Mouse (Mus musculus): Measurements from ENCODE around the gene Aars.
A peak's percentile ranks its signal among the peaks of the same experiment; 100 is the strongest.
"Not testable (repeated sequence)": the region's sequence is repeated elsewhere in the genome, so short reads cannot be mapped to it uniquely, and the experiment has no call there.

The Aars gene

DNA sequence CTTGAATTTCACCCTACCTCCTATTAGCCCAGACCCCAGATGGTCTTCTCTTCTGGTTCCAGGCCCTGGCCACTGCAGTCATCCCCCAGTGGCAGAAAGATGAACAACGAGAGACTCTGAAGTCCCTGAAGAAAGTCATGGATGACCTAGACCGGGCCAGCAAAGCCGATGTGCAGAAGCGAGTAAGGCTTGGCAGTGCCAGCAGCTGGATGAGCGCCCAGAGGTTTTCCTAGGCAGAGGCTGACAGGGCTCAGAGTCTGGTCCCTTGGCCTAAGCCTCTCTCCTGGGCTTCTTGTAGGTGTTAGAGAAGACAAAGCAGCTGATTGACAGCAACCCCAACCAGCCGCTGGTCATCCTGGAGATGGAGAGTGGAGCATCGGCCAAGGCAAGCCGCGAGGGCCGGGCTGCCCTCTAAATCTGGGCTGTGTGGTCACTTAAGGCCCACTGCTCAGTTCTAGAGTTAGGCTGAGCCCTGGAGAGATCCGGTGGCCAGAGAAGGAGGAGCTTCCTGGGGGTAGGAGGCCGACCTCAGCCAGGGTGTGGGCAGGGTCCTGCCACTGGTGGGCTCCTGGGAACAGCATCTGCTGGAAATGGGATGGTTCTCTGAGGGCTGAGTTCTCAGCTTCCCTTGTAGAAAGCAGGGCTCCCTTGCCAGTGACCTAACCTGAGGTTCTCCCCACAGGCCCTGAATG is 21.0 kb downstream of the Aars start:
- DNase-seq (ENCODE audit: low spot score in 2 of 2), result no peak

DNA sequence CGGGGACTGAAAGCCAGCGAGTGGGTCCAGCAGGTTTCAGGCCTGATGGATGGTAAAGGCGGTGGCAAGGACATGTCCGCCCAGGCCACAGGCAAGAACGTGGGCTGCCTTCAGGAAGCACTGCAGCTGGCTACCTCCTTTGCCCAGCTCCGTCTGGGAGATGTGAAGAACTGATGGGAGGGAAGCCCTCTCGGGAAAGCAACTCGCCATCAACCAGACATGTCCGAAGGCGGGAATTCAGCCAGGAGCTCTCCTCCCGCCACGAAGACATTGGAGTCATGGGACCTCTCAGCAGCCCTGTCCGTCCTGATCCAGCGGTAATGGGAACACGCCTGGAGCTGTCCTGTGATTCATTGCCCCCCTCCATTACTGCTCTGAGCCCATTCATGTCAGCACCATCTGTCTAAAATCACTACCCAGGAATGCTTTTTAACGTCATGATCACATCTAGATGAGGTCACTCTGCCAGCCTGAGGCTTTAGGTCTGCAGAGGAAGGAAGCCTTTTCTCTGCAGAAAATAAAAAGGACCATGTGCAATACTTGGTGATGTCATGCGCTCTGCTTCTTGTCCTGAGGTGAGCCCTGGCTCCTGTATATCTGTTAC is 22.2 kb downstream of the Aars start:
- no peak for DNase-seq (ENCODE audit: low spot score in 2 of 2)

DNA sequence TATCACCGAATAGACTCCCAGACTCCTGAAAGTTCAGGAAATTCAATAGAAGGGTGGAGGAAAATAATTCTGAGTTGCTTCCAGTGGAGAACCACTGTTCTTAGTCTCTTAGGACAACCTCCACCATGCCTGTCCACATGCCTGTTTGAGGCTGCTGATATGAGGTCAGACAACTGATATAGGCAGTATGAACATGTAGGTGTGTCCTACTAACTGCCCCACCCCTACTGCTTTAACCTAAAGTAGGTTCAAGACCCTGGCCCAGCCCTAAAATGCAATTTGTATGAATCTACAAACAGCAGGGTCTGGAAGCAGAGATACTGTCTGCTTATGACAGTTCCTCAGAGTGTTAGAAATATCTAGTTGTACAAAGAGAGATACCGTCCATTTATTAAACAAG is 22.7 kb downstream of the Aars start:
- DNase-seq (ENCODE audit: low spot score in 2 of 2), result no peak

DNA sequence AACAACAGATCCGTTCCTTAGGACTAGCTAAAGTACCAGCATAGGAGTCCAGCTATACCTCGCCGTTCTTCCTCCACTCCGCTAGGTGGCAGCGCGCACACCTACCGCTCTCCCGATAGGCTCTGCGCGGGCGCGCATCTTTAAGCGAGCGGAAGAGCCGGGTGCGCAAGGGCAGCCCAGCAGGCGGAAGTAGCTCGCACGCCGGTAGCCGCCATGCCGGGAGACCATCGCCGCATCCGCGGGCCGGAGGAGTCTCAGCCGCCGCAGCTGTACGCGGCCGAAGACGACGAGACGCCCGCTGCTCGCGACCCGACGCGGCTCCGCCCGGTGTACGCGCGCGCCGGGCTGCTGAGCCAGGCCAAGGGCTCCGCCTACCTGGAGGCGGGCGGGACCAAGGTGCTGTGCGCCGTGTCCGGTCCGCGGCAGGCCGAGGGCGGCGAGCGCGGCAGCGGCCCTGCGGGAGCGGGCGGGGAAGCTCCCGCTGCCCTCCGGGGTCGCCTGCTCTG is 23.3 kb downstream of the Aars start, which contains the start of gene Exosc6:
Exosc6 (plus strand) TSS at position 182 of the 506 bp plus-strand sequence.
- DNase-seq (ENCODE audit: low spot score in 2 of 2), result peak; percentile 85 to 89

DNA sequence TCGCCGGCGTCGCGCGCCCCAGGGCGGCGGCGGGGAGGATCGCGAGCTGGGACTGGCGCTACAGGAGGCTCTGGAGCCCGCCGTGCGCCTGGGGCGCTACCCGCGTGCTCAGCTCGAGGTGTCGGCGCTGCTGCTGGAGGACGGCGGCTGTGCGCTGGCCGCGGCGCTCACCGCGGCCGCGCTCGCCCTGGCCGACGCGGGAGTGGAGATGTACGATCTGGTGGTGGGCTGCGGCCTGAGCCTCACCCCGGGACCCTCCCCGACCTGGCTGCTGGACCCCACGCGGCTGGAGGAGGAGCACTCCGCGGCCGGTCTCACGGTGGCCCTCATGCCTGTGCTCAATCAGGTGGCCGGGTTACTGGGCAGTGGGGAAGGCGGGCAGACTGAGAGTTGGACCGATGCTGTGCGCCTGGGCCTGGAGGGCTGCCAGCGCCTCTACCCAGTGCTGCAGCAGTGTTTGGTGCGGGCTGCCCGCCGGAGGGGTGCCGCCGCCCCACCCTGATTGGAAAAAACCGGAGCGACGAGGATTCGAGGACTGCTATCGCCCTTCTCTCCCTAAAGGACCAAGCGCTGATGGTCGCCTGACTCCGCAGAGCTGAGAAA is 23.8 kb downstream of the Aars start:
- DNase-seq (ENCODE audit: low spot score in 2 of 2), result no peak

DNA sequence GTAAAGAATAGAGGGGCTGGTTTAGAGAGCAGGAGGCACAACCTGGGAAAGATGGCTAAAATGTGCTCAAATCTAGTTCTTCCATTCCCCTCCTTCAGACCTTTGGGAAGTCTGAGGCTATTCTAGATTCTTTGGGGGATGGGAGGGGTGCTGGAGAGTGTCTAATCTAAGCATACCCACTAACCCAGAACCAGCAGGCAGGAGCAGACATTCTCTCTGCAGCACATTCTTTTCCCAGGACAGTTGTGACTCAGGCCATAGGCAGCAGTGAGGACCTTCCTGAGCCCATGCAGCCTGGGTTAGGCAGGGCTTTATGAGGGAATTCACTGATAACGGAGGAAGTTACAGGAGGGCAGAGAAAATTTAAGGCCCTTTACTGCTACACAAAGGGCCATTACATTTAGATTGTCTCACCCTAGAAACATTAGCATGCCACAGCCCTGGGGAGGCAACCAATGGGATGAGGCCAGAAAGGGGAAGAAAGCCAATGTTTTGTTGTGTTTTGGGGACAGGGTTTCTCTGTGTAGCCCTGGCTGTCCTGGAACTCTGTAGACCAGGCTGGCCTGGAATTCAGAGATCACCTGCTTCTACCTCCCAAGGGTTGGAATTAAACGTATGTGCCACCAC is 26.1 kb downstream of the Aars start:
- no peak for DNase-seq (ENCODE audit: low spot score in 2 of 2)

DNA sequence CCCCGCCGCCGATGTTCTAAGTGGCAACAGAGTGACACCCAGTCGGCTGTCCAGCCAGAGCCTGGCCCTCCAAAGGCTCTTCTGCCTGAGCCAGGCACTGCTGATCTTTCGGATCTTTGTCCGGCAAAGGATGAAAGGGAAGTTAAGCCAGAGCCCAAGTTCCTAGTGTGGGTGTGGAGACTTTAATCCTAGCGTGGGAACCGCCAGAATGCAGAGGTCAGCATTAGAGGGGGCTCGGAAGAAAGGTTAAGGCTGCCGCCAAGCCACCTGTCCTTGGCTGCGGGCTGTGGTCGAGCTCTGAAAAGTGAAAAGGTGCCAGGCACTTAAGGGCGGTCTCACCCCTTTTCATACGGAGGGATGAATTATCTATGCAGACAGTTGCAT is 28.7 kb downstream of the Aars start:
- no peak for DNase-seq (ENCODE audit: low spot score in 2 of 2)

DNA sequence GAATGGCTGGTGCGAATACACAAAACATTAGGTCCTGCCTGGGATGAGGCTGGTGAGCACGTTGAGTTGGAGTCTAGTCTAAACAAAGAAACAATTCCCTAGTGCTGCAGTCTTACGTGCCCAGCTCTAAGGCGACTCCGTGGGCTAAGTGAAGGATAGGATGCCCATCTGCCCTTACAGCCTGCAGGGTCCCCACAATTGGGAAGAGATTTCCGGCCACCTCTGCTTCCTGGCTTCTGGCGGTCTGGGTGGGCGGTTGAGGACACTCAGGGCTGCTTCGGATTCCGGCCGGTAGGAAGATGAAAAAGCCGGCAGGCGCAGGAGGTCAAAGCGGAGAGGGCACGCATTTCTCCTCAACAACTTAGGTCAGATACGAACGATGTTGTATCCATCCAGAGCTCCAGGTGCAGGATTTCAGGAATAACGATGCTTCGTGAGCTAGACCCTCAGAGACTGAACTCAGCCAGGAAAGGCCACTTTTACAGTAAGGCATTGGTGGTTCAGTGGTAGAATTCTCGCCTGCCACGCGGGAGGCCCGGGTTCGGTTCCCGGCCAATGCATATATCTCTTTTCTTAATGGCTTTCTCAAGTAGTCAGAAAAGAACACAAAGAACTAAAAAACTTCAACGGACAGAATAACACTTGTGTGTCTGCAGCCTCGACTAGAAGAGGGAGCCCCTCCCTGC is 29.3 kb downstream of the Aars start:
- peak; percentile 78 to 89 for DNase-seq (ENCODE audit: low spot score in 2 of 2)

DNA sequence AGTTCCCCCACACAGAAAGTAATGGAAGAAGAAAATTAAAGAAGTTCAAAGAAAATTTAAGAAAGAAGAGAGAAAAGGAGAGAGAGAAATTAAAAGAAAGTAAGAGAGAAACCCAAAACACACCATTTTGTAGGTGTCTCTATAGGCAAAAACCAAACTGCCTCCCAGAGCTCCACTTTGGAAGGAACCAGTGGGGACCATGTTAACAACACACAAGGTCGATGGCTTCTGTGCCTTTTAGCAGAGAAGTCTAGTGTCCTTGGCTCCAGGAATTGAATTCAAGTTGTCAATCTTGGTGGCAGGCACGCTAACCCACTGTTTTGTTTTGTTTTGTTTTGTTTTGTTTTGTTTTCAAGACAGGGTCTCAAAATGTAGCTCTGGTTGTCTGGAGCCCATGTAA is 29.9 kb downstream of the Aars start:
- no peak for DNase-seq (ENCODE audit: low spot score in 2 of 2)

DNA sequence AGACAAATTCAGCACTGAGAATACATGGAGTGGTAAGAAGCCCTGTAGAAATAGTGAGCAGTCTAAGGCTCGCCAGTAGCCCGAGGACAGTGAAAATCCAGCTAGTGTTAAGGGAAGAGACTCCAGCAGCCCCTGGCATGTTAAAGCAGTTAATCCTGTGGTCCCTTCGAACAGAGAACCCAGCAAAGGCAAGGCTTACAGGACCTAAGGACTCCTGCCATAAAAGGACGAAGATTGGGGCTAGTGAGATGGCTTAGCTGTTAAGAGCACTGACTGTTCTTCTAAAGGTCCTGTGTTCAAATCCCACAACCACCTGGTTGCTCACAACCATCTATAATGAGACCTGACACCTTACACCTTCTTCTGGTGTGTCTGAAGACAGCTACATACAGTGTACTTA is 33.4 kb downstream of the Aars start:
- no peak for DNase-seq (ENCODE audit: low spot score in 2 of 2)

DNA sequence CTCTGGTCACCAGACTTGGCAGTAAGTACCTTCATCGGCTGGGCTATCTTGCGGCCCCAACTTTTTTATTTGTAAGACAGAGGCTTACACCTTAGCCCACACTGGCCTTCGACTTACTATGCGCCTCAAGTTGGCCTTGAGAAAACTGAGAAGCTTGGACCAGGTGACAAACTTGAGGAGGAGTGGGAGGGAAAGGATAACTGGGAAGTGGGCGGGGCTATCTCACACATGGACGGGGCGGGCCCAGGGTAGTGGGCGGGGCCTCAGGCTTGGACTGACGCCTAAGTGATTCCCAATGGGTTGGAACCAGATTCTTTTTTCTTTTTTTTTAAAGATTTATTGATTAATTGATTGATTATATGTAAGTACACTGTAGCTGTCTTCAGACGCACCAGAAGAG is 34.5 kb downstream of the Aars start:
- no peak for DNase-seq (ENCODE audit: low spot score in 2 of 2)

DNA sequence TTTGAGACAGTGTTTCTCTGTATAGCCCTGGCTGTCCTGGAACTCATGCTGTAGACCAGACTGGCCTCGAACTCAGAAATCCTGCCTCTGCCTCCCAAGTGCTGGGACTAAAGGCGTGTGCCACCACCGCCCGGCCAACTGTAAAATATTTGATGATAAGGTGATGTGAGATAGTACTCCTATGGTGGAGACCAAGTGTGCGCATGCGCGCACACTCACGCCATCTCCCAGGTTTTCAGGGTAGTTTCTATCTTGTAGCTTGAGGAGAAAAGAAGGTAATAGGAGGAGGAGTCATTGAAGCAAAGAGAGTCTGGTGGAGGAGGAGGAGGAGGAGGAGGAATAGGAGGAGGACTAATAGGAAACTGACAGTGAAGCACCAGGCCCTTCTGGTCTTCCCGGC is 35.7 kb downstream of the Aars start:
- DNase-seq (ENCODE audit: low spot score in 2 of 2), result not testable (repeated sequence)

DNA sequence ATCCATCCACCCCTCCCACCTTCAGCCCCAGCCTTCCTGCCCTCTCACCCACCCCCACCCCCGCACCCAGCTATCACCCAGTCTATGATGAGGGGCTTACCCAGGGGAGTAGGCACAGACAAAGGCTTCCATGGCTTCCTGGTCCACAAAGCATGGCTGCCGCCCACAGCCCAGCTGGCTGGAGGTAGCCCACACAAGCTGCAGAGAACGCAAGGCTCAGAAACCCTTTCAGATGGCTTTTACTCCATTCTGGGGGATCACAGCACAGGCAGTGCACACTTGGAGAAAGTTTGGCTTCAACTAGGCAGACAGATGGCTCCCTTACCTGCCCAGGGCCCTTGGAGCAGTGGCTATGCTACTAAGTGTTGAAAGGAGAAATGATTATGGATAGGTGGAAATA is 43.0 kb downstream of the Aars start:
- no peak for DNase-seq (ENCODE audit: low spot score in 2 of 2)

DNA sequence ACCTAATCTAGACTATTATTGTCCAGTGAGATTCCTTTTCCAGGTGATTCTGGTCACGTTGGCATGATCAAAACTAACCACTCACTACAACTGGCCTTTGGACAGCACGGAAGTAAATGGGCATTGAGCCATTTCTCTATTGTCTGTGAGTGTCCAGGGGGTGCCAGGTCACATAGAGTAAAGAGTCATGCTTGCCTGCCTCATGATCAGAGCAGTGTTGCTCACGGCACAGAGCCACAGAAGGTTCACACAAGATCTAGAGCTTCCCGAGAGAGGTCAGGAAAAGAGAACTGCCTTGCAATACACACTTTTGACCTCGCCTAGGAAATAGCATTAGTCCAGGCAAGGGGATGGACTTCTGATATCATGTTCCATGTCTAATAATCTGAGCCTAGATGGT is 46.5 kb downstream of the Aars start:
- DNase-seq (ENCODE audit: low spot score in 2 of 2), result no peak

DNA sequence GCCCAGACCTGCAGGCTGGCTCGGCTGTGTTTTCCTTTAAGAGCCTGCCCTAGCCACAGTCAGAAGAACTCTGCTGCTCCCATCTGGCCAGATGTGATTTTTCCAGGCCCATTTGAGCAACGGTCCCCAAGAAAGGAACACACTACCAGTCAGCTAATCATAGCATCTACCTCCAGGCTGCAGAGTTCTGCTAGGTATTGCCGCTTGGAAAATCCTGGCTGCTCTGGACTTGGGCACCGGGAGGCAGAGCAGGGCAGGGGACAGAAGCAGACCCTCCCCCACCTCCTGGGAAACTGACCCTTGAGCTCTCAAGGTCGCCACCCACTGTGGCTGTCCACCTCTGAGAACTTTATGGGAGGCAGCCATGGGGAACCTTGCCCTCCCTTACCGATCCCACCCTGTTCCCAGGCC is 46.9 kb downstream of the Aars start:
- DNase-seq (ENCODE audit: low spot score in 2 of 2), result no peak

DNA sequence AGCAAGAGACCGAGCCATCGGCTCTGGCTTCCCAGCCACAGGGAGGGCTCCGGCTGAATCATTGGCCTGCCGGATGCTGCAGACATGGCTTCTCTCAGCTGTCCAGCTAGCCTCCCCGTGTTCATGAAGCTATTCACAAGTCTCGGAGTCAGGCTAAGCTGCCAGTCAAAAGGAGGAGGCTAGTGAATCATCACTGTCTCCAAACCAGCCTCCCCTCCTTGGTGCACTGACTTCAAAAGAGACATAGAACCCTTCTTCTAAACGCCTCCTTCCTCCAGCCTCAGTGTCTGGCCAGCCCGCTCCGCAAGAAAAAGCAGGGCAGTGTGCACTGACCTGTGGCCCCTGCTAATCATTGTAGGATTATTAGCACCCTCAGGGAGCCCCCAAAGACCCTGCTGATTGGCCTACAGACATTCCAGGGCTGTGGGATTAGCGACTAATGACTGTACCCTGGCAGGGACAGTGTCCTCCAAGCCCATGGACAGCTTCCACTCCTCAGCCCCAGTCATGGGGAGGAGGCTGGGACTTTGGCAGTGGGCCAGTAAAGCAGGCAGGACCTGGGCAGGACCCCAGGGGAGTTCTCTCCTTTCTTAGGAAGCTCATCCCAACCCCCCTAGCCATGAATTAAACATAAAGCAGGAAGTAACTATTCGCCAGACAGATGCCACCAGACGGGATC is 48.8 kb downstream of the Aars start:
- no peak for DNase-seq (ENCODE audit: low spot score in 2 of 2)

DNA sequence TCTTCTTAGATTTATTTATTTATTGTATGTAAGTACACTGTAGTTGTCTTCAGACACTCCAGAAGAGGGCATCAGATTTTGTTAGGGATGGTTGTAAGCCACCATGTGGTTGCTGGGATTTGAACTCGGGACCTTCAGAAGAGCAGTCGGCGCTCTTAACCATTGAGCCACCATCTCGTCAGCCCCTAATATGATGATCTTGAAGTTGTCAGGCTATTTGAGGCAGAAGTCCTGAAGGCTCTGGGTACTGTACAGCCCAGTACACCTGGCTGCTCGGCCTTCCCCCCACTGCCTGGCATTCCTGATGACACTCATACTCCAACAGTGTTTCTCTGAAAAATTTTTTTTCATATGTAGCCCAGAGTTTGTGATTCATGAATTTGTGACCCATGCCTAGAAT is 51.0 kb downstream of the Aars start:
- DNase-seq (ENCODE audit: low spot score in 2 of 2), result not testable (repeated sequence)

DNA sequence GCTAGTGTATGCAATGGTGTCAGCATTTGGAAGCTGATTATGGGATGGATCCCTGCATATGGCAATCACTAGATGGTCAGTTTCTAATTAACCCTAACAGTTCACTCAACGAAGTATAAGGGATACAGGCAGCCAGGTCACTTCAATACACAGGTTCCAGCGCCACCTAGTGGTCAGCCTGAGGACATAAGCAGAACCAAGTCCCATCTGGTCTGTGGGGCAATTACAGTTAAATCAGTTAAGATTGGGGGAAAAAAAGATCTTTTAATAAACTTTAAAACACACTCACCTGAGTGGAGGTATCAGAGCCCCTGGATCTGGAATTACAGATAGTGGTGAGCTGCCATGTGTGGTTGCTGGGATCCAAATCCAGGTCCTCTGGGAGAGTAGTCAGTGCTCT is 57.2 kb downstream of the Aars start:
- DNase-seq (ENCODE audit: low spot score in 2 of 2), result peak; percentile 45 to 81

DNA sequence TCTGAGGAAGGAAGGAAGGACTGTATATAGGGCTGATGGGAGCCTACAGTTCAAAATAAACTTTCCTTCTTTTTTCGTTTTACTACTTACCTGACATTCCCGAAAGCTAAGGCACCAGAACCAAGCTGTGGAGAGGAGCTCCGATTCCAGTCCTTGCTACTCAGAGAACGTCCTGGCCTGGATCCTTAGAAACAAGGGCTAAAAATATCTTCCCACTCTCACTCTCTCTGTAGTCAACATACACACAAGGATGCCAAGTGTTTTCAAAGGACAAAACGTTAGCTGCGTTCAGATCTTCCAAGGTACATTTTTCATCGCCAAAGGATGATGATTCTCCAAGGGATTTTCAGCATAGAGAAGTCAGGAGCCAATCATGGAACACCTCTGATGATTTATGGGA is 58.8 kb downstream of the Aars start:
- DNase-seq (ENCODE audit: low spot score in 2 of 2), result no peak

DNA sequence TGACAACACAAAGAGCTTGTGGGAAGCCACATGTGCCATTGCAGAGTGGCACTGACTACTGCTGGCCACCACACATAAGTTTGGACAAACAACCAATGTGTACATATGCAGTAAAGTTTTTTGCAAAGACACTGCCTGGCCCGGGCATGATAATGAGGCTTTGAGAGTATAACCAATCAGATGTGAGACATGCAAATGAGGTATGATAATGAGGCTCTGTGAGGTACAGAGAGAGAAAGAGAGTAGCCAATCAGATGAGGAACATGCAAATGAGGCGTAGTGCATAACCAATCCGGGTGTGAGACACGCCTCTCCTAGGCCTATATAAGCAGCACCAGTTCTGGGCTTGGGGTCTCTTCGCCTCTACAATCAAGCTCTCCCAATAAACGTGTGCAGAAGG is 59.4 kb downstream of the Aars start, which contains the start of gene Clec18a:
Clec18a (minus strand) TSS at position 101 of the 400 bp plus-strand sequence.
- not testable (repeated sequence) for DNase-seq (ENCODE audit: low spot score in 2 of 2)

Data from urinary bladder, postnatal 4 days (tissue).